Mouse (Mus musculus): ENCODE results near the gene Olfr275.

The Olfr275 gene

DNA sequence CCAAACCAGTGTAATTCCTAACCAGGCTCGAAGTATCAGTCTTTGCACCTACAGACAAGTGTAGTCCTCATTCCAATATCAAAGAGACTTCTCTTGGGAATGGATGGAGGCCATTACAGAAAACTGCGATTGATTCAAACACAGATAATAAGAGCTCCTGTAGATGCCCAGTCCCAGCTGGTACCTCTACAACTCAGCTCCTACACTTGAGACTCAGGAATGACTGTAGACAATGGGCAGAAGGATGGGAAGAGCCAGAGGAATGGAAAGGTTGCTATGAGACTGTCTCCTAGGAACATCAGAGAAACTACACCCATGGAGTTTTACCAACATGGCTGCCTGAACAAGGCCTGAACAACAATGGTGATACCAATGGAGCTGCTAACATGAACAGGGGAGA, at the start of gene Olfr275:
Olfr275 (plus strand) TSS at position 301 of the 400 bp plus-strand sequence.
- 85% methylated on average over 2 of the region's 2 CpGs for WGBS

DNA sequence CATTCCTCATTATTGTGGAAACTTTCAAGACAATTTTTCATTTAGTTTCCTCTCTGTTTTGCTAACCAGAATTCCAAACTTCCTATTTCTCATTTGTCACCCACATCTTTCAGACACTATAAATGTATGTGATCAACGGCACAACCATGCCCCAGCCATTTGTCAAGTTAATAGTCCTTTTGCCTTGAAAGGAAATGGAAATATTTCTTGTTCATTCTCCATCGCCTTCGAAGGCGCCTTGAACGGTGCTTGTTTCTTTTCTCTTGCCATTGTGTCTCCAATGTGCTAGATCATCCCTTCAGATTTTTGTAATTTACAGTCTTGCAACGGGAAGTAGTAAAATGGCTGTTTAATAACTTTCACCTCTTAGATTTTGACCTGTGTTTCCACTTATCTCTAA, 48.8 kb upstream of the Olfr275 start:
- 92% methylated on average over 6 of the region's 6 CpGs for WGBS

DNA sequence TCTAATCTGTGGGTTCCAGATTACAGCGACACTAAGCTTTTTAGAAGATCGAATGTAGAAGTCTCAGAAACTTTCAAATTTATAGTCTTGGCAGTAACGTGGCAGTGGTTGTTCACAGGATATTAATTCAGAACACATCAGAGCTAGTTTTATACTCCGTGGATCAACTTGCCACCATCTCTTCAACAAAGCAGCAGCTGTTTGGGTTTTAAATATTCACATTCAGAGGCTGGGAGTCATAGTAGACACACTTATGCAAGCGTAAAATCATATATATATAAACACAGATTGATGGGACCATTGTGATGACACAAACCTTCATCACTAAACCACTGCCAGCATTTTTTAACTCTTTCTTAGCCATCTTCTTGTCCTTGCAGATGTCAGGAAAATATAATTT, 42.2 kb upstream of the Olfr275 start:
- 34% methylated on average over 5 of the region's 5 CpGs for WGBS

GRCm38 (mm10) chr4:52800013-52800412, 14.4 kb upstream of the Olfr275 start:
- 89% methylated on average over 3 of the region's 3 CpGs for WGBS

DNA sequence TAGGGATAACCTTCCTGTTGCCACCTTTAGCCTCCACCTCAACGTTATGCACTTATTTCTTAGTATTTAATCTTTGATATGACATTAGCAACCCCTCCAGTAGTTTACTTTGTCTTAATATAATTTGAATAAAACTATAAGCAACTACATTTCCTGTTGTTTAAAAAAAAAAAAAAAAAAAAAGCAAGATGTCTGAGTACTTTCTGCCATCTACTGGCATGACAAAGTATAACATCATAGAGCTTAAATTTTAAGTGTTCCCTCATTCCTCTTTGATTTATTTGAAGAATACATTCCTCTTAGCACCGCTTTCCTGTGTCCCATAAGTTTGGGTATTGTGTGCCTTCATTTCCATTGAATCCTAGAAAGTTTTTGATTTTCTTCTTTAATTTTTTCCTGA, 2.5 kb upstream of the Olfr275 start:
- WGBS = 28% methylated on average over 2 of the region's 2 CpGs

- 89% methylated on average over 11 of the region's 11 CpGs for WGBS
Measured at GRCm38 (mm10) chr4:52821375-52821774, 7.0 kb downstream of the Olfr275 start.

DNA sequence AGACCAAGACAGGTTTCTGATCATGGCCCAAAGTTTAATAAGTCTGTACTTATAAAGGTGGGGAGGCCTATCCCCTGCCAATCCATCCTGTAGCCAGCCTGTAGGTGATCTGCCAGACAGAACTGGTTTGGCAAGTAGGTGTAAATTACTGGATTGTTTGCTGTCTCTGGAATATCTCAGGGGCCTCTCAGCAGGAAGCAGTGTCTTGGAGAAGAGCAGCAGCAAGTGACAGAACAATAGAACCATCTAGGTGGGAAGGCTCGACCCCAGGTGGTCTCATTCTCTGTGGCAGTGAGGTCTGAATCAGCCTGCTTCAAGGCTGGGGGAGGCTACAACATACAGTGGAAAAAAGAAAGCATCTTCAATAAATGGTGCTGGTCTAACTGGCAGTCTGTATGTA, 31.0 kb downstream of the Olfr275 start:
- 64% methylated on average over 1 of the region's 1 CpGs for WGBS

- WGBS = 41% methylated on average over 4 of the region's 4 CpGs
Measured at GRCm38 (mm10) chr4:52849039-52849635, 34.7 kb downstream of the Olfr275 start.

DNA sequence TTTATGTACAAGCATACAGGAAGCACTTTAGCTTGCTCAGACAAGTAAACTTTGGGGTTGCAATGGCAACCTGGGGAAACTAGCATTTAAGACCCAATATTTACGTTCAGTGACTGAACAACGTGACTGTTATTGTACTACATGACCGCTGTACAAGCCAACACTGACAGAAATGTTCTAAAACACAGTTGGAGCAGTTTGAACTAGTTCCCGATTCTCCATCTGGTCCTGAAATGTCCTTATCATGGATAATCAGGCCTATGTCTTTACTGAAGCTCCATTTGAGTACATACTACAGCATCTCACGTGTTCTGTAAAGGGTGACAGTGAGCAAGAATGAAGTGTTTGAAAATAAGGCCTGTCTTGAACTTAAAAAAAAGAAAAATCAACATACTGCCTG, 35.3 kb downstream of the Olfr275 start:
- 73% methylated on average over 5 of the region's 5 CpGs for WGBS

GRCm38 (mm10) chr4:52859136-52859535, 44.7 kb downstream of the Olfr275 start, which contains the start of gene Olfr273:
TSS of gene Olfr273 (minus strand) at chr4:52859236.
- WGBS = 71% methylated on average over 1 of the region's 1 CpGs

DNA sequence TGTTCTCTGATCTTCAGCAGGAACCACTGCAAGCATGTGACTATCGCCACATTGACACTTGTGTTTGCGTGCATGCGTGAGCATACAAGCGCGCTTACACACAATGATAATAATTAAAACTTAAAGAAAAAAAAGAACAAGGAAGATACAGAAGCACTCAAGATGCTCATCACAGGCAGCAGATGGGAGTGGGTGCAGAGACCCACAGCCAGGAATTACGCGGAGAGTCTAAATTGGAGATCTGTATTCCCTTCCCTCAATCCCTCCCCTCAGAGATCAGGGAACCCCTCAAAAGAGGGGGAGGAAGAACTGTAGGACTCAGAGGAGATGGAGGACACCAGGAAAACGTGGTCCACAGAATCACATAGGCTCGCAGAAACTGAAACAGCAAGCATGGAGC, 49.8 kb downstream of the Olfr275 start:
- 60% methylated on average over 9 of the region's 9 CpGs for WGBS

Data from cerebral cortex, adult 2 months (tissue).